Mouse (Mus musculus): ENCODE measurements around the gene Necab3.

The Necab3 gene

DNA sequence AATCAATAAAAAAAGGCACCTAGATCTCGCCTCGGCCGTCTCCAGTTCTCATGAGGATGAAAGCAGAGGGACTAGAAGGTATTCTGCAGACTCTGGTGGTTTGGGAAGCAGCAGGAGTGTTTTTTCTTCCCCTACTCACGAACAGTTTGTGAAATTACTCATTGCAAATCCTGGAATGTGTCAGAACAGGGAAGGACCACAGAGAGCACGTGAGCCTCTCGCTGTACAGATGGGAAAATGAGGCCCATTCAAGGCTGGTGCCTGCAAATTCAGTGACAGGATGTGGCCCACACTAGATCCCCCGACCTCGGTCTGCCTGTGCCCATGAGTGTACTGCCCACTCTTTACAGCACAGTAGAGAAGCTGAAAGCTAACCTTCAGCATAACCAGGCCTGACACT is 13.3 kb upstream of the Necab3 start:
- no peak for DNase-seq (ENCODE audit: extremely low spot score)

DNA sequence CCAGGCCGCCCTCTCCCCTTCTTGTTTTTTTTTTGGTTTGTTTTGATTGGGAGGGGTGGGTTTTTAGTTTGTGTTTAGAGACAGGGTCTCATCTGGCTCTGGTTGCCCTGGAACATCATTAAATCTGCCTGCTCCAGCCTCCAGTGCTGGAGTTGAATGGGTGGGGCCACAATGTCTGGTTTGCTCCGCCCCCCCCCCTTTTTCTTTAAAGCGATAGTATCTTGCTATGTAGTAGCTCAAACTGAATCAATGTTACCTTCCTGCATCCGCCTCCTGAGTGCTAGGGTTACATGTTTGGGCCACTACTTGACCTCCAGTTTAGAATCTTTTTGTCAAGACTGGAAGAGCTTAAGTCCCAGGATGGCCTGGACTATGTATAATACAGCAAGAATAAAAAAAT is 12.6 kb upstream of the Necab3 start:
- DNase-seq (ENCODE audit: extremely low spot score), result no peak

DNA sequence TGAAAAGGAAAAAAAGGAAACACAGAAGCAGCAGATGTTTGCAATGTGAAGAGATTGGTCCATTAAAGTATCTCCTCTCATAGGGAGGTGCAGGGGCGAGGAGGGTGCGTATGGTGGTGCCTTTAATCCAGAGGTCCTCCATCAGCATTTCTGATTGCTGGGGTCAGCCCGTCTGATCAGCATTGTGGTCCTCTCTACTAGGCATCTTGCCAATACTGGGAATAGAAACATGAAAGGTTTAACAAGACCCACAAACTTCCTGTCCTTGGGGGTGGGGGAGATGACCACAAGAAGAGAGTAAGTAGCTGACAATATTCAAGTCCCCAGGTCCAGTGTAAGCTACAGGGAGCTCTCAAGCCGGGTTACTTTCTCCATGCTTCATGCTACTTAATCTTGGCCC is 12.0 kb upstream of the Necab3 start:
- no peak for DNase-seq (ENCODE audit: extremely low spot score)

DNA sequence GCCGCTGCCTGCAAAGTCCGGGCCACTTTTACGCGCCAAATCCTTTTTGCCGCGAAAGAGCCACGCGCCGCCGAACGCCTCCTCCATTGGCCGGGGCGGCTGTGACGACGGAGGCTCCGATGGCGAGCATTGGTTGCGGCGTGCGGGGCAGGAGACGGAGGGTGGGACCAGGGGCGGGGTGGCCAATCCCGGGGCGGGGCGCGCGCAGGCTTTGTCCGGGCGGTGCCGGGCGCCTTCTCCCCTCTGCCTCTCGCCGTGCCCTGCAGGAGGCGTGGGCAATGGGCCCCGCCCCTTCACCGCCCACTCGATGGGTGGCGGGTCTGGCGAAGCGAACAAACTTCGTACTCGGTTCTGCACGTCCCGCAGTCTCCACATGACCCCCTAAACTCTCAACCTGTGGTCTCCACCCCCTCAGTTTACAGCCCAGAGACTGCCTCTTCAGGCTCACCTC is 11.2 kb upstream of the Necab3 start, which contains the start of gene E2f1:
TSS of gene E2f1 (minus strand) at position 57 of the 451 bp plus-strand sequence.
- DNase-seq (ENCODE audit: extremely low spot score), result peak; percentile 99

DNA sequence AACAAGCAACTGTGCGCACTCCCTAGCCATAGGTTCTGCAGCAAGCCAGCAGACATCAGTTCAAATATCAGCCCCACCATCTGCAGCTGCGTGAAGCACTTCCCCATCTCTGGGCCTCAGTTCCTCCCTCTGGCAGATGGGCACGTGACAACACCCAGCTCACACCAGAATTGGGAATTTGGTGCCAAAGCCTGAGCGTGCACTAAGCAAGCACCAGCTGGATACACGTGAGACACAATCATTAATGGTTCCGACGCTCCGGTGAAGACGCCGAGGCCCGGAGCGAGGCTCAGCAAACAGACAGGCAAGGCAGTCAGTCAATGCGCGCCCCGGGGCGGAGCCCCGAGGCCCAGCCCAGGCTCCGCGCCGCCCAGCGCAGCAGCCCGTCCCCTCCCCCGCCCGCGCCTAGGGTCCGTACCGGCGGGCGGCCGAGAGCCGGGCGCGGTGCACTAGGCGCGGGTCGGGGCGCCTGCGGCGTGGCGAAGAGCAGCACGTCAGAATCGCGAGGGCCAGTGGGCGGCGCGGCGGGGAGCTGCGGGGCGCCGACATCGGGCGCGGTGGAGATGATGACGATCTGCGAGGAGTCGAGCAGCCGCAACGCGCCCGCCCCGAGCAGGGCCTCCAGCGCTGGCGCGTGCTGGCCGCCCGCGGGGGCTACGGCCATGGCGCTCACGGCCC is 10.5 kb upstream of the Necab3 start:
- DNase-seq (ENCODE audit: extremely low spot score), result peak; percentile 74

DNA sequence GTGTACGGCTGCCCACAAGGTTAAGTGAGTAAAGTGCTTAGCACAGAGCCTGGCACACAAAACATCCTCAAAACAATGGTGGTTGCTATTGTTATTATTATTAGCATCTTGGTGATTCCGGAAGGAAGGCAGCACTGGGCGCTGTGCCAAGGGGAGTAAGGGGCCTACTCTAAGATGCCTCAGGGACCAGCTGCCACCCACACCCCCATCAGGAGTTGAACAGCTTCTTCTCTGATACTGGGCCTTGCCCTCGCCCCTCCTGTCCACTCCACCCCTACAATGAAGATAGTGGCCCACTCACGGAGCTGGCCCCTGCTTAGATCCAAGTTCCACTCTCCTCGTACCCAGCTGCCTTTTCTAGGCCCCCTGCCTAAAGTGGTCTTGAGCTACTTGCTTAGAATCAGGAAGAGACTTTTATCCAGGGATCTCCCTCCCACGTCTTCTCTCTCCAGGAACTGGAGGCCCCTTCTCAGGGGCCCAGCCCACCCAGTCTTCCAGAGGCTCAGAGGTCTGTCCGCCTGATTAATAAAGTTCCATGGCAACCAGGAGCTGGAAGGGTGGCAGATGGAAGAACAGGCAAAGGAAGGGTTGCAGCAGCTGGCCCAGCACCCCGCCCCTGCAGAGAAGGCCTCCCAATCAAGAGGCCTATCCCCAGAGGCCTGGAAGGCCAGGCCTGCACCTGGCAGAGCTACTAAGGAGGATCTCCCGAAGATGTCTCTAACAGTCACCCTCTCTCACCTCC is 9.8 kb upstream of the Necab3 start:
- DNase-seq (ENCODE audit: extremely low spot score), result no peak

DNA sequence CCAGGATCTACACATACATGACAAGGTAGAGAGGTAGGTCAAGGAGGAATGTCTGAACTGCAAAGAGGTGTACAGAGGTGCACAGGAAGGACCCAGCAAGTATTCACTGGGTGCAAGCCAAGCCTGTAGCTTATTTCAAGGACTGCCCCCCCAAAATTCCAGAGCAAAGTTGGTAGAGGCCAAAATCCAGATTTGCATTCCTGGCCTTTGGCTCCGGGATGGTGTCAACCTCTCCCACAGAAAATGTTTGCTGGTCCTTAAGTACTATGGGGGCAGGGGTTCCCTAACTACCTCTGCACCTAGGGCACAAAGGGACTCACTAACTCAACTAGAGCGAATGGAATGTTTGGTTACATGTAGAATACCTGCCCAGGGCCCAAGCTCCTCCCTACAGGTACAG is 9.1 kb upstream of the Necab3 start:
- no peak for DNase-seq (ENCODE audit: extremely low spot score)

DNA sequence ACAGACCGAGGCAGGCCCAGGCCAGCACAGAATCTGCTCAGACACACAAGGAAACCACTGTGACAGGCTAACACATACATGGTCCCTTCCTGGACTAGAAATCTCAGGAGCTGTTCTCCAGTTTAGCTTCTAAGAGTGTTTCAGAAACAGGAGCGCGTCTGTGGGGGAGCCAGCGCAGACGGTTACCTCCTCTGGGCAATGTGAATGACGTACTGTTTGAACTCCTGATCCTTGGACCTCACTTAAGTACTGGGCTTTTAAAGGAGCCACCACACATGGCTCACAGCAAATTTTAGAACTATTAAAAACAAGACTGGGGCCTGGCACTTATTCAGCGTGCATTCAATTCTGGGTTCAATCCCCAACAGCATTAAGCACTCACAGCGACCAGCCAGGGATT is 8.0 kb upstream of the Necab3 start:
- no peak for DNase-seq (ENCODE audit: extremely low spot score)

DNA sequence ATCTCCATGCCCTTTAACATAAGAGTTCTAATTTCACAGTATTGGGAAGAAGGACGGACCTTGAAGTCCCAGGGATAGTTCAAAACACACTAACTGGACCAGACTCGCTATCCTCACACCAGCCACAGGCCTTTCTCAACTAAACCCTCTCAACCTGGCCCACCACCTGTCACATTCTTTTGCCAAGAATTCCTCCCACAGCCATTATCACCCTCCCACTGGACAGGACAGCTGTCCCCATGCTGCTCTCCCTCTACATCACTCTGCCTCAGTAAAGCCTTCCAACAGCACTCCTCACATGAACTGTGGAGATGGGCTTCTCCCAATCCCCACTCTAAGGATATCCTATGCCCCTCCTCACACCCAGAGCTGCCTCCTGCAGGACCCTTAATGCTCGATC is 6.9 kb upstream of the Necab3 start:
- DNase-seq (ENCODE audit: extremely low spot score), result no peak

DNA sequence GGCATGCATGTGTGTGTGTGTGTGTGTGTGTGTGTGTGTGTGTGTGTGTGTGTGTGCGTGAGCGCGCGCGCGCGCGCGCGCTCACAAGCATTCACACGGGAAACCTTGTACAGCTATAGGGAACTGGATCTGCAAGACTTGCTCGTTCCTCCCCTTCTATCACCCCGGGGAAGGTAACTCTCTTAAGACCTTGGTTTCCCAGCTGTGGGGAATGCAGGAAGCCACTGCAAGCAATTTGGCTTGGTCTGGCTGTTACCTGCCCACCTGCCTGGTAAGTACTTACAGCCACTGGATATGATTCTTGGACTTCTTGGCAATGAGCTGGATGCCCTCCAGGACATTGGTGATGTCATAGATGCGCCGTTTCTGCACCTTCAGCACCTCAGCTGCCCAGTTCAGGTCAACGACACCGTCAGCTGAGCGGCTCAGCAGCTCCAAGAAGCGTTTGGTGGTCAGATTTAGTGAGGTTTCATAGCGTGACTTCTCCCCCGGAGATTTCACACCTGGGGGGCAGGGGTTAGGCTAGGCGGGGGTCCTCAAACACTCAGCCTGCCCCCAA is 5.0 kb upstream of the Necab3 start:
- DNase-seq (ENCODE audit: extremely low spot score), result no peak

DNA sequence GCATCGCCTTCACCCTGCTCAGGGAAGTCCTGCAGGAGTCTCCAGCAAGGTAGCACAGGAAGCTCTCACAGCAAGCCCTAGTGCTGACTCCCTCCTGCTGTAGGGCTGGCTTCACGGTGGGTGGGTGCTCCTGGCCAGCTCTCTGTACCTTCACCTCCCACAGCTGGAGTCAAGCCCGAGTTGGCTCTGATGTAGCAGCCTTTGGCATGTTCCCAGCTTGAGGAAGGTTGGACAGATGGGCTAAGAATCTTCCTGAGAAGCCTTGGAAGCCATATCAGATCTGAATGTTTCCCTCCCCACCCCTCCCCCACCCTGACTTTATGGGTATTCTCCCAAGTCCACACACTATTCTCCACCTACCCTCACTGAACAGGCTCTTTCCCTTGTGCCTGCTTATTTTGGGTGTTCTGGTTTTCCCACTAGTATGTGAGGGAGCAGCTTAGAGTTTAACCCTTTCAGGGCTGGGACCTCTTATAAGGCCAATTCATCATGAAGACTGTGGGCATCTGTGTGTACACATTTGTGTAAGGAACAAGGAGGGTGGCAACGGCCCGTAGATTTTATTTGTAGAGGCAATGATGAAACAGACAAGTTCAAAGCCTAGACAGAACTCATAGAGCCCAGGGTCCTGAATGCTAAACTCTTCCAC is 1.4 kb downstream of the Necab3 start:
- no peak for DNase-seq (ENCODE audit: extremely low spot score)

DNA sequence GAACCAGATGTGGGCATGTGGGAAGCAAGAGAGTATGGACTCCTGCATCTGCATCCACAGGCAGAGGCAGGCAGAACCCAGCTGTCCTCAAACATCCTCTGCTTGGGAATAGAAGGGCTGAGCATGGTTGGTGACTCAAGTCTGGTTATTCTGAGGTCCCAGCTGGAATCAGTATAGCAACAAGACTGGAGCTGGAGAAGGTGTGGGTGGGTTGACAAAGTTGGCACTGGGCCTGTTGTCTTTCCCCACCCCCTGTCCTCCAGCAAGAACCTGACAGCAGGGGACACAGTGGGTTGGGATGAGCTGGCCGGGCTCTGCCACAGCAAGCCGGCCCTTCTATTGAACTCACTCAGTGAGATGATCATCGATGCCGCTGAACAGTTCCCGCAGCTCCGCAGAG is 3.5 kb downstream of the Necab3 start:
- no peak for DNase-seq (ENCODE audit: extremely low spot score)

DNA sequence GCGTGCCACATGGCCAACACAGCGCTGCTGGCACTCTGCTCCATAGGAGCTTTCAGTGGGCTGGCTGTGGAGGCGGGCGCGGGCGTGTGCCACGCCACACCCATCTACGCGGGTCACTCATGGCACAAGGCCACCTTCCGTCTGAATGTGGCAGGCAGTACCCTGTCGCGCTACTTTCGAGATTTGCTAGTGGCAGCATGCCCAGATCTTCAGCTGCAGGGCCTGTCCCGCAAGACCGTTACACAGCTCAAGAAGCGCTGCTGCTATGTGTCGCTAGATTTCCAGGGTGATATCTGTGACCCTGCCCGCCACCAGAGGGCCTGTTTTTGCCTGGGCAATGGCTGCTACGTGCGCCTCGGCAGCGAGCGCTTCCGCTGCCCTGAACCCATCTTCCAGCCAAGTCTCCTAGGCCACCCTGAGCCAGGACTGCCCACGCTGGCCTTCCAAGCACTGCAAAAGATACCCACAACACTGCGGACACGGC is 6.2 kb downstream of the Necab3 start:
- DNase-seq (ENCODE audit: extremely low spot score), result peak; percentile 66

DNA sequence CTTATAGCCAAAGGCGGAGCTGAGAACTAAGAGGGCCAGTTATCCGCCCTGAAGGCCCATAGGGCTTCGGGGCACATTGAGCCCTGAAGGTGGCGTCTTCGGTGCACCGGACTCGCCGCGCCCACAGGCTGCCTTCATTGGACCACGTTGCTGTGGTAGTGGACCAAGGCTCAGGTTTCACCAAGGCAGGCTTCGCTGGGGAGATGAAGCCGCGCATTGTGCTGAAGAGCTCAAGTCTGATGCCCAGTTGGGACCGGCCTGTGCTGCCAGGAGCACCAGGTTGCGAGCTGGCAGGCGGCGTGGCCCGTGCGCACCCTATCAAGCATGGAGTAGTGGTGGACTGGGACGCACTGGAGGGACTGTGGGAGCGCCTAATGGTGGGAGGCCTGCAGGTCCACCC is 6.8 kb downstream of the Necab3 start:
- peak; percentile 34 for DNase-seq (ENCODE audit: extremely low spot score)

DNA sequence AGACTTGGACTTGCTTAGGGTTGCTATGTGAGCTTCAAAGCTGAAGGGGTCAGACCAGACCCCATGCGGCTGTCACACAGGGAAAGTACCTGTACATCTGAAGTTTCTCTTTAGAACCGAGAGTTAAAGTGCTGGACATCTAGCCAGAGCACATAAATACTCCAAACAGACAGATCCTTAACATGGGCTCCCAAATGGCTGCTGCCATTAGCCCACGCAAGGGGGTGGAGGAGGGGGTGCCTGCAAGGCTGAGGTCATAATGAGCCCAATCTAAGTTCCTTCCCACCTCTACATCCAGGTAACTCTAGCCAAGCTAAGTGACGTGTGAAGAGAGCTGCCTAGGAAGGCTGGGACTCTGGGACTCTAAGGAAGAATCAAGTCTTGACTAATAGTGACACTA is 7.2 kb downstream of the Necab3 start, which contains the start of gene Actl10:
TSS of gene Actl10 (plus strand) at position 301 of the 400 bp plus-strand sequence.
- DNase-seq (ENCODE audit: extremely low spot score), result no peak

DNA sequence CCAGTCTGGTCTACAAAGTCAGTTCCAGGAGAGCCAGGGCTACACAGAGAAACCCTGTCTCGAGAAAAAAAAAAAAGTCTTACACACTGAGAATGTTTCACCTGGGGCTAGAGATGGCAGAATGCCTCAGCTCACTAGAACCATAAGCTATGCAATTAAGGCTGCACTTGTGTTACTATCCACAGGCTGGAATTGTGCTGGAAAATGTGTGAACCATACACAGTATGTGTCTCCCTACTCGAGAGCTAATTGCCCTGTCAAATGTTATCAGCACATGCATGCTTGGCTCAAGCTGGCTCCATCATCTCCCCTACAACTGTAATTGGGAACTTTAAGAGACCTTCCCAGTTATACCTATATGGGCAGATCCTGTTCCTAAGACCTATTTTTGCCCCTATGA is 7.8 kb downstream of the Necab3 start:
- DNase-seq (ENCODE audit: extremely low spot score), result no peak

DNA sequence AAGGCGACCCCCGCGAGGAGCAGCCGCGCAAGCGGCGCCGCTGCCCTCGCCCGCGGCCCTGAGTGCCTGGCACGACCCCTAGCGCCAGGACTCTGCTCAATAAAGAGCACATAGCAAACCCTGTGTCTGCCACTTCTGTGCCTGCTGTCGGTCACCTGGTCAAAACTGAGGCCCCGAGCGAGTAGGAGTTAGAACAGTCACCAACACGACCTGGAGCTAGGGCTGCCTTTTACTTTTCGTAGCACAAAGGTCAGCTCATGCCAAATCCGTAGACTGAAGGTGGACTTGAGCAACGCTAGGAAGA is 8.9 kb downstream of the Necab3 start:
- DNase-seq (ENCODE audit: extremely low spot score), result no peak

DNA sequence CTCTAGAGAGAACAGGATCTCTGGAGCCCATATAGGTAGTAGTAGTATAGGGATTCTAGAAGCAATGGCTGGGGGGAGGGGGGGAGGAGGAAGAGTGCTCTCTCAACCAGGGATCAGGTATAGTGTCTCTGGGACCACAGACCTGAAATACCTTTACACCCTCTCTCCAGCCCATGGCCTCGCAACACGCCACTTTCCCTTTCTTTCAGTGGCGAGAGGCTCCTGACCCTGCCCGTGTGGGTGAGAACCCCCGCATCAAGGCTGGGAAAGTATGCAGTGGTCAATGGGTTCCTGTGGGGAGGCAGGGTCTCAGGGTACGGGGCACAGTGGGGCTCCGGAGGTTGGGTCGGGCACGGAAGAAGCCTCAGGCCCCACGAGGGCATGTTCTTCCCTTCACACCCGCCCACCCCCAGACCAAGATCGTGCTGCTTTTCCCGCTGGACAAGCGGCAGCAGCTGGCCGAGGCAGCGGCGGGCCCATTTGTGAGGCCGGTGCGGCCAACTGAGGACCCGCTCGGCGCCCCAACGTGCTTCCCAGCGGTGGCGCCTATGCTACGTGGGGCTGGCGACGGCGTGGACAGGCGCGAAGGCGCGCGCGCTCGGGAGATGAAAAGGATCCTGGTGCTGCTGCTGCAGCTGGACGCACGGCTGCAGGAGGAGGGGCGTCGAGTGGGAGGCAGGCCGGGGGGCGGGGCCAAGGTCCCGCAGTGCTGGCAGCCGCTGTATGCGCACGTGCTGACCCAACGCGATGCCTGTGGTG is 9.4 kb downstream of the Necab3 start:
- peak; percentile 85 for DNase-seq (ENCODE audit: extremely low spot score)

DNA sequence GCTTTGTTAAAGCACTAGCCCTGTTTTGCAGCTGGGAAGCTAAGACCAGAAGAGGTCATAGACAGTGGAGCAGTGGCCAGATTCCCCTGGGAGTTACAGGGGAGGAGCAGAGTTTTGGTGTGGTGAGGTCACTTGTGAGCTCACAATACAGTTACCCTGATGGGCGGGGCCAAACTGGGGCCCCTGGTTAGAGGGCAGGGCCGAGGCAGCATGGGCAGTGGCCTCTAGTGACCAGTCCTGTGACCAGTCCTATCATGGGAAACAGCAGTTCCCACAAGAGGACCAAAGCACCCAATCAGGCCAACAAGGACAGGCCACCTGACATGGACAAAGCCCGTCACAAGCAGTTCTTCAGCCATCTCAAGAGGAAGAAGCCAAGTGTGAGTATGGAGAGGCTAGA is 10.0 kb downstream of the Necab3 start:
- DNase-seq (ENCODE audit: extremely low spot score), result peak; percentile 46

DNA sequence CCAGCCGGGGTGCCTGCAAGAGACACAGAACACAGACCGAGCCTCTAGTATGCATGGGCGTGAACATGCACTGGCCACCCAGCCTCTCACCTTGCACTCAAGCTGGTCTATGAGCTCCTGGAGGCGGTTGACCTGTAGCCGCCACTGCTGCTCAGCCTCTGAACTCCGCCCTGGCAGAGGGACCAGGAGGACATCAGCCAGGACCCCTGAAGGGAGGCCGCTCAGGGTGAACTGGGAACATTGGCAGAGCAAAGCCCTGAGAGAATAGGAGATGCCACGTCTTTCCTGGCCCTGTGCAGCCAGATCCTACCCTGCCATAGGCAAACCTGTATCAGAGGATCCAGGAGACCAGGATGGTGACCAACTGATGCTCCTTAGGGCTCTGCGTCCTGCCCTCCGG is 12.0 kb downstream of the Necab3 start, which contains the start of gene 1700003F12Rik:
TSS of gene 1700003F12Rik (plus strand) at position 375 of the 400 bp plus-strand sequence.
- no peak for DNase-seq (ENCODE audit: extremely low spot score)

DNA sequence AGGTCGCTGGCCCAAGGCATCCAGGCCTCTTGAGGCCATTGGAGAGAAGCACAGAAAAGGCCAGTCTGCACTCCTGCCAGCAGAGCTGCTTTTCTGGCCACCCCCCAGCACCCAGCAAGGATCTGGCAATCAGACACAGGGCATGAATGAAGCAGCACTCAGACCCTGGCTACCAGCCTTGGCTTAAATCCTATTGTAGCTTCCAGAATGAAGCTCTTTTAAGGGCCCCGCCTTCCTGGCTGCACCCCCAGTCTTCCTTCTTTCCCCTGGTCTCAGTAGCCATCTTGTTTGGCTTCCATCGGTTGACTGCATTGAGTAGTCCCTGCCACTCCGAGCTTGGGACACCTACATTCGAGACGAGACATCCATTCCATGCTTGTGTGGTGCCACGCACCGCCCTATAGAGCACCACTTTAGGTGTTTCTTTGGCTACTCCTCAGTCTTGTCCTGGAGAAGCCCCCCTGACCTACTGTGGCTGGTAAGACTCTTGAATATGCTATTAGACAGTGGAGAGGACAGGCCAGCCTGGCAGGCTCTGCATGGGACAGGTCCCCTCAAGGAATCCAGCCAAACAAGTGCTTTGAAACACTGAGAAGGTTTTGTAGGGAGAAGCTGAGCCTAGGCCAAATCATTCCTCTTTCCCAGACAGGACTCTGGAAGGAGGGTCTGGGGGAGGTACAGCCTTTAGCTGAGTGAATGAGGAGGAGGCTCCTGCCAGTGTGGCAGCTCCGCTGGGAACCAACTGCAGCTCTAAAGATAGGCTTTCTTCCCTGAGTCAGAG is 14.9 kb downstream of the Necab3 start:
- DNase-seq (ENCODE audit: extremely low spot score), result no peak

Measured in embryo, embryonic 9.5 days (tissue).